In the genomic region with DNA sequence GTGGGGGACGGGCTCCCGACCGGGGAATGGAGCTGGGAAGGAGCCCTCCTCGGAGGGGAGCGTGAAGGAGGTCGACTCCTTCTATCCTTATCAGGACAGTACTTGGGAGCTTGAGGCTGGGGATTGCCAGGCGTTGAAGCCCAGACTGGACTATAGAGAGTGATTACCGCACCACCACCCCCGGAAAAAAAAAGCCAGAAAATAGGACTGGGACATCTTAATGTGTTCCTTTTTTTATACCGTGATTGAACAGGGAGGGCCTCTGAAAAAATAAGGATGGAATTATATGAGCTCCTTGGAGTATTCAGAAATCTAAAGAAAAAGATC, we compare ENCODE assay signal across 8 mouse cellular contexts. TPM values are rescaled to one million over a fixed set of nuclear protein-coding genes. Genes with fewer than 3 reads are reported as not detected.
DNase-seq lines count a peak whose midpoint lies in the region; ATAC-seq lines count a peak whose summit lies in the region.

No protein-coding gene starts in this region.

- H3K27ac ChIP-seq in kidney, embryonic 14.5 days (ENCODE audit: low read depth, low read length): peak overlapping the region; percentile 100
- peak overlapping the region; percentile 95 for H3K27ac ChIP-seq in brown adipose tissue, adult 24 weeks (replicated peaks; ENCODE audit: low read depth, low read length)
- peak overlapping the region; percentile 100 for H3K27ac ChIP-seq in hindbrain, embryonic 16.5 days (ENCODE audit: low read depth, low read length)
- peak overlapping the region; percentile 100 for H3K27ac ChIP-seq in midbrain, embryonic 16.5 days (ENCODE audit: low read length)

- H3K4me3 ChIP-seq in kidney, embryonic 14.5 days (ENCODE audit: low read length): peak overlapping the region; percentile 97
- H3K4me3 ChIP-seq in brown adipose tissue, adult 24 weeks (ENCODE audit: insufficient read depth, low read depth, low read length): peak overlapping the region; percentile 92
- peak overlapping the region; percentile 54 for H3K4me3 ChIP-seq in hindbrain, embryonic 16.5 days (ENCODE audit: low read length)
- peak overlapping the region; percentile 82 for H3K4me3 ChIP-seq in midbrain, embryonic 16.5 days (ENCODE audit: low read depth, low read length)

- H3K27me3 ChIP-seq in kidney, embryonic 14.5 days (ENCODE audit: control insufficient read depth, insufficient read depth, low read length): no peaks in the 10 kb centered on the region
- no peaks in the 10 kb centered on the region for H3K27me3 ChIP-seq in hindbrain, embryonic 16.5 days (replicated peaks; ENCODE audit: control insufficient read depth, insufficient read depth, low read length)
- no peaks in the 10 kb centered on the region for H3K27me3 ChIP-seq in midbrain, embryonic 16.5 days (ENCODE audit: control insufficient read depth, insufficient read depth, low read depth, low read length)

- H3K9ac ChIP-seq in kidney, embryonic 14.5 days (ENCODE audit: low read depth, low read length): peak overlapping the region; percentile 100
- H3K9ac ChIP-seq in hindbrain, embryonic 16.5 days (ENCODE audit: low read depth, low read length): peak overlapping the region; percentile 98
- H3K9ac ChIP-seq in midbrain, embryonic 16.5 days (ENCODE audit: low read depth, low read length): peak overlapping the region; percentile 97

- DNase-seq in kidney, adult 11 months: no peak
- no peak for DNase-seq in urinary bladder, postnatal 25 days (ENCODE audit: low spot score)
- DNase-seq in adrenal gland, postnatal 25 days: no peak
- DNase-seq in ovary, postnatal 36 days (ENCODE audit: low spot score): no peak

- under 1% methylated on average over 10 of the region's 10 CpGs for WGBS in kidney, embryonic 14.5 days
- WGBS in hindbrain, embryonic 16.5 days: 2% methylated on average over 10 of the region's 10 CpGs
- WGBS in midbrain, embryonic 16.5 days: 0% methylated on average over 10 of the region's 10 CpGs

- peaks cover 26% of the 10 kb centered on the region for H3K4me1 ChIP-seq in kidney, embryonic 14.5 days (ENCODE audit: control insufficient read depth, insufficient read depth, low read length)
- no peaks in the 10 kb centered on the region for H3K4me1 ChIP-seq in brown adipose tissue, adult 24 weeks (ENCODE audit: control insufficient read depth, insufficient read depth, insufficient read length, low read length)
- H3K4me1 ChIP-seq in hindbrain, embryonic 16.5 days (ENCODE audit: control insufficient read depth, insufficient read depth, low read depth, low read length): peaks cover 27% of the 10 kb centered on the region
- H3K4me1 ChIP-seq in midbrain, embryonic 16.5 days (ENCODE audit: control insufficient read depth, insufficient read depth, low read length): peaks cover 38% of the 10 kb centered on the region

- ATAC-seq in kidney, embryonic 14.5 days (ENCODE audit: low FRiP score, low TSS enrichment): no peak; the same call in 1 of the 2 replicates
- no peak; the same call in 1 of the 2 replicates for ATAC-seq in hindbrain, embryonic 16.5 days
- no peak for ATAC-seq in midbrain, embryonic 16.5 days

- peaks cover 51% of the 10 kb centered on the region for H3K36me3 ChIP-seq in kidney, embryonic 14.5 days (ENCODE audit: control insufficient read depth, insufficient read depth, low read length)
- H3K36me3 ChIP-seq in hindbrain, embryonic 16.5 days (ENCODE audit: control insufficient read depth, insufficient read depth, low read length): peaks cover 6% of the 10 kb centered on the region
- peaks cover 5% of the 10 kb centered on the region for H3K36me3 ChIP-seq in midbrain, embryonic 16.5 days (ENCODE audit: control insufficient read depth, insufficient read depth, low read length)

- H3K9me3 ChIP-seq in kidney, embryonic 14.5 days (ENCODE audit: control insufficient read depth, low read length): no peaks in the 10 kb centered on the region
- H3K9me3 ChIP-seq in hindbrain, embryonic 16.5 days (ENCODE audit: control insufficient read depth, low read length): no peaks in the 10 kb centered on the region
- H3K9me3 ChIP-seq in midbrain, embryonic 16.5 days (replicated peaks; ENCODE audit: control insufficient read depth, low read length, poor library complexity, severe bottlenecking): no peaks in the 10 kb centered on the region

- peak overlapping the region; percentile 43 for H3K4me2 ChIP-seq in kidney, embryonic 14.5 days (replicated peaks; ENCODE audit: low read depth, low read length)
- H3K4me2 ChIP-seq in hindbrain, embryonic 16.5 days (ENCODE audit: low read length): peak overlapping the region; percentile 56
- peak overlapping the region; percentile 75 for H3K4me2 ChIP-seq in midbrain, embryonic 16.5 days (ENCODE audit: low read length)

RNA-seq across cellular contexts. Expression of a gene that starts 1.0 kb away (rescaled TPM):
- polyA plus RNA-seq in kidney, embryonic 14.5 days (2014; fragmentation: Nextera tagmentation; extraction: Ambion mirVana): 559 and 786 TPM in 2 replicates
- polyA plus RNA-seq in brown adipose tissue, adult 24 weeks (2012; ENCODE audit: insufficient read depth, insufficient read length, missing spikeins): 61.0 and 87.0 TPM in 2 replicates
- 309 and 335 TPM in 2 replicates for polyA plus RNA-seq in hindbrain, embryonic 16.5 days (2015; fragmentation: Nextera tagmentation; extraction: Ambion mirVana)
- polyA plus RNA-seq in midbrain, embryonic 16.5 days (2015; fragmentation: Nextera tagmentation; extraction: Ambion mirVana): 407 and 417 TPM in 2 replicates
- total RNA-seq in adrenal gland, postnatal 25 days (2021): 107 and 114 TPM in 2 replicates

RNA-seq across cellular contexts. Expression of a gene that starts 1.4 kb away (rescaled TPM):
- polyA plus RNA-seq in kidney, embryonic 14.5 days (2014; fragmentation: Nextera tagmentation; extraction: Ambion mirVana): 1,078 and 1,378 TPM in 2 replicates
- 410 and 880 TPM in 2 replicates for polyA plus RNA-seq in brown adipose tissue, adult 24 weeks (2012; ENCODE audit: insufficient read depth, insufficient read length, missing spikeins)
- polyA plus RNA-seq in hindbrain, embryonic 16.5 days (2015; fragmentation: Nextera tagmentation; extraction: Ambion mirVana): 1,209 and 1,220 TPM in 2 replicates
- polyA plus RNA-seq in midbrain, embryonic 16.5 days (2015; fragmentation: Nextera tagmentation; extraction: Ambion mirVana): 1,316 and 1,531 TPM in 2 replicates
- 735 and 846 TPM in 2 replicates for total RNA-seq in adrenal gland, postnatal 25 days (2021)

RNA-seq across cellular contexts. Expression of a gene that starts 38.7 kb away (rescaled TPM):
- polyA plus RNA-seq in kidney, embryonic 14.5 days (2014; fragmentation: Nextera tagmentation; extraction: Ambion mirVana): 2.0 and 2.2 TPM in 2 replicates
- 0.55 and 1.5 TPM in 2 replicates for polyA plus RNA-seq in brown adipose tissue, adult 24 weeks (2012; ENCODE audit: insufficient read depth, insufficient read length, missing spikeins)
- polyA plus RNA-seq in hindbrain, embryonic 16.5 days (2015; fragmentation: Nextera tagmentation; extraction: Ambion mirVana): 6.0 and 6.6 TPM in 2 replicates
- 8.9 and 9.6 TPM in 2 replicates for polyA plus RNA-seq in midbrain, embryonic 16.5 days (2015; fragmentation: Nextera tagmentation; extraction: Ambion mirVana)
- 0.48 TPM in 1 of 2 replicates, not detected in the other for total RNA-seq in adrenal gland, postnatal 25 days (2021)

RNA-seq across cellular contexts. Expression of a gene that starts 52.6 kb away (rescaled TPM):
- polyA plus RNA-seq in kidney, embryonic 14.5 days (2014; fragmentation: Nextera tagmentation; extraction: Ambion mirVana): 13.0 and 19.2 TPM in 2 replicates
- polyA plus RNA-seq in brown adipose tissue, adult 24 weeks (2012; ENCODE audit: insufficient read depth, insufficient read length, missing spikeins): 168 and 195 TPM in 2 replicates
- 65.9 and 76.2 TPM in 2 replicates for polyA plus RNA-seq in hindbrain, embryonic 16.5 days (2015; fragmentation: Nextera tagmentation; extraction: Ambion mirVana)
- 68.9 and 70.6 TPM in 2 replicates for polyA plus RNA-seq in midbrain, embryonic 16.5 days (2015; fragmentation: Nextera tagmentation; extraction: Ambion mirVana)
- total RNA-seq in adrenal gland, postnatal 25 days (2021): 23.7 and 26.6 TPM in 2 replicates
